Mouse (Mus musculus): ENCODE measurements around the gene Aqp11.

The Aqp11 gene

GRCm38 (mm10) chr7:97707809-97708208 lies 30.3 kb downstream of the Aqp11 start:
- DNase-seq (ENCODE audit: low read depth, low spot score) = no peak

DNA sequence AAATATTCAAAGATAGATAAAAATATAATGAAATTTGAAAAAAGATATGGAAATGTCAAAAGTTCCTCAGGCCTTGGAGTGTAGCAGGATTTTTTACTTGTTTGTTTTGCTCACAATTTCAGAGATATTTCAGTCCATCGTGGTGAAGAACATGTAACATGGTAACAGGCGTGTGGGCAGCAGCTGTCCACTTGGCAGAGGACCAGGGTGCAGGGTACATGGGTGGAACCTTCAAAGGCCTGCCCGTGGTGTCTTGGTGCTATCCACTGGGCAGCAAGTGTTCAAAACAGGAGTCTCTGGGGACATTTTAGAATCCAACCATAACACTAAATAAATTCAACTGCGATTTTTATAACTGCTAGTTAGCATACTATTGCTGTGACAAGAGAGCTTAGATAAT lies 31.0 kb downstream of the Aqp11 start:
- no peak for DNase-seq (ENCODE audit: low read depth, low spot score)

GRCm38 (mm10) chr7:97701106-97701505 lies 37.0 kb downstream of the Aqp11 start:
- DNase-seq (ENCODE audit: low read depth, low spot score) = no peak

- DNase-seq (ENCODE audit: low read depth, low spot score) = no peak
These were observed 37.9 kb downstream of the Aqp11 start for GRCm38 (mm10) chr7:97700173-97700572.

DNA sequence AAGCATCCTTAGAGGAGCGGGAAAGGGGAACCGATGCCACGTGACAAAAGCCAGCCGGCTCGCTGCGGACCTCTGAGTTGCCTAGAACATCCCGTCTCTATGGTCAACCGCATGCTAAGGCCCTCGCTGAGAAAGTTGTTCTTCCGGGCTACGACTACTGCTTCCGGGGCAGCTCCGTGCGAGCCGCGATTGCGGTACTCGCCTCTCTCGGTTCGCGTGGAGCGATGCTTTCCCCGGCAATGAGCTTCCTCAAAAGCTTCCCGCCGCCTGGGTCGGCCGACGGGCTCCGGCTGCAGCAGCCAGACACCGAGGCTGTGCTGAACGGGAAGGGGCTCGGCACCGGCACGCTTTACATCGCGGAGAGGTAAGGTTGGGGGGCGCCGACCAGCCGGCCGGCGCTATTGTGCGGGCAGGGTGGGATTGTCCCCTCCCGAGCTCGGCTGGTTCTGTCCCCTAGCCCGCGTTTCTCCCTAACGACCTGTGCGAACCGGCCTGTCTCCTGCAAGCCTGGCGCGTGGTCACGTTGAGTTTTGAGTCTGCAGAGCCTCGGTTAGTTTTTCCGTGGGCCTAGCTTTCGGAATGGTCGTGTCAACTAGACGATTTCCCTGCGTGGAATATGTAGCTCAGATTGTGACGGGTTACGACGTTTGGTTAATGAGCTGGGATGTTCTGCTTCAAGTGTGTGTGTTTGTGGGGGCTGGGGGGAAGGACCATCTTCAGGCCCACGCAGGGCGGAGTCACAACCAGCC lies 41.4 kb downstream of the Aqp11 start, which contains the start of gene Clns1a:
Gene Clns1a (plus strand): TSS at position 129 of the 749 bp plus-strand sequence.
- DNase-seq (ENCODE audit: low read depth, low spot score) = peak; percentile 95

DNA sequence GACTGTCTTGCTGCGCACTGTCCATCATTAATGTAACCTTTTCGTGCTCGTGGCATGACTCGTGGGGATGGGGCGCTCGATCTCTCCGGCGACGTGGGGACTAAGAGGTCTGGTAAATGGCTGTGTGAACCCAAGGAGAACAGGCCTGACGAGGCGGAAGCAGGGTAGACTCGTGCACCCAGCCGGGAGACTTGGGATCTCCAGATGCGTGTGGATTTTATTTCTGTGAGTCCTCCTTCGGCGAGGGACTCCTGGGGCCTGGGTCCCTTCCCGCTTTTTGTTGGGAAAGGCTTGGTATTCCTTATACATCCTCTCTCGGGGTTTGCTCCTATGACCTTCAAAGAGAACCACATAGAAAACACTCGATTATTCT lies 42.0 kb downstream of the Aqp11 start:
- no peak for DNase-seq (ENCODE audit: low read depth, low spot score)

- no peak for DNase-seq (ENCODE audit: low read depth, low spot score)
These were observed 42.6 kb downstream of the Aqp11 start for GRCm38 (mm10) chr7:97695441-97695840.

- DNase-seq (ENCODE audit: low read depth, low spot score) = no peak
These were observed 50.3 kb downstream of the Aqp11 start for GRCm38 (mm10) chr7:97687831-97688230.

DNA sequence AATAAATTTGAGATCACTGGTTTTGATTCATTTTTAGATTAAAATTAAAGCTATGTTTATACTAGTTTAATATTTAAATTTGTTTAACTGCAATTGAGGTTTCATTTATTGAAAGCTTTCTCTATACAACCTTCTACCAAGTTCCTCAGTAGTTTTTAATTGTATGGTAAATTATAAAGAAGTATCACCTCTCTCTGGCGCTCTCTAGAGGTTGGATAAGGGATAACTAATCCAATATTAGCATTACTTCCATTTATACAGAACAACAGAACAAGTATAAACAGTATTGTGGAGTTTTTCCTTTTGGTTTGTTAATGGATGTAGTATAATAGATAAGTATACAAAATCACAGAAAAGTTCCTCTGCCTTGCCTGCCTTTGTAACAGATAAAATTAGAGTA lies 58.9 kb downstream of the Aqp11 start:
- DNase-seq (ENCODE audit: low read depth, low spot score) = peak; percentile 35

Data from ZHBTc4 (cell line).